Mouse (Mus musculus): Measurements from ENCODE around the gene Gm49320. TPM values are rescaled to one million over a fixed set of nuclear protein-coding genes. Genes with fewer than 3 reads are reported as not detected.

The Gm49320 gene
- total and polyA plus RNA-seq, 3 experiments: 2.0 TPM; not detected in 2

GRCm38 (mm10) chr8:4267627-4268026 is 29.0 kb downstream of the Gm49320 start:
- DNase-seq (ENCODE audit: low read depth, low spot score): peak; percentile 46
- no peak overlapping the region for H3K9ac ChIP-seq (ENCODE audit: control insufficient read depth, low read depth, low read length, poor library complexity, severe bottlenecking)
- no peaks in the 10 kb centered on the region for H3K27me3 ChIP-seq (ENCODE audit: control insufficient read depth in 1 of 2, insufficient read depth in 2 of 2, low read length in 2 of 2)
- no peaks in the 10 kb centered on the region for H3K4me1 ChIP-seq (ENCODE audit: control insufficient read depth in 1 of 2, insufficient read depth in 2 of 2, low read length in 2 of 2)
- peak; percentile 27 to 73 (median 55); a peak in 5 of 6 replicates for TF ChIP-seq CTCF (IDR thresholded peaks at IDR 0.05 in 2 of 3, conservative IDR thresholded peaks at IDR 0.05 in 1 of 3; ENCODE audit: control insufficient read depth in 1 of 3, insufficient read depth in 1 of 3, low read depth in 2 of 3, low read length in 3 of 3, poor library complexity in 1 of 3, severe bottlenecking in 1 of 3)
- TF ChIP-seq ZC3H11A (IDR thresholded peaks at IDR 0.05; ENCODE audit: low read depth, low read length): peak; percentile 50; the same call in 1 of the 2 replicates
- TF ChIP-seq NRF1 (IDR thresholded peaks at IDR 0.05; ENCODE audit: insufficient read depth, low read depth, low read length, poor library complexity, severe bottlenecking): no peak
- peak; percentile 34 for TF ChIP-seq RAD21 (IDR thresholded peaks at IDR 0.05; ENCODE audit: low read depth, low read length)
- TF ChIP-seq CHD1 (IDR thresholded peaks at IDR 0.05; ENCODE audit: low read depth, low read length): no peak
- TF ChIP-seq SMC3 (IDR thresholded peaks at IDR 0.05; ENCODE audit: low read depth, low read length): peak; percentile 59
- no peak overlapping the region for H3K27ac ChIP-seq (ENCODE audit: control insufficient read depth, low read depth, low read length)
- no peaks in the 10 kb centered on the region for H3K9me3 ChIP-seq (replicated peaks; ENCODE audit: insufficient read depth, low read length)
- no peak overlapping the region for H3K4me3 ChIP-seq (ENCODE audit: control insufficient read depth in 1 of 2, insufficient read depth in 1 of 2, low read depth in 2 of 2, low read length in 2 of 2)
- no peaks in the 10 kb centered on the region for H3K79me2 ChIP-seq (ENCODE audit: control insufficient read depth, insufficient read depth, low read length, poor library complexity)
- peaks cover 0 to 22% of the 10 kb centered on the region in 2 experiments; a peak in 2 of 4 replicates for H3K36me3 ChIP-seq (ENCODE audit: control insufficient read depth in 1 of 2, insufficient read depth in 2 of 2, low read length in 2 of 2)

GRCm38 (mm10) chr8:4269609-4270008 is 30.9 kb downstream of the Gm49320 start:
- H3K4me1 ChIP-seq (ENCODE audit: control insufficient read depth in 1 of 2, insufficient read depth in 2 of 2, low read length in 2 of 2): peaks cover 0 to 4% of the 10 kb centered on the region in 2 experiments; a peak in 1 of 4 replicates
- H3K27me3 ChIP-seq (ENCODE audit: control insufficient read depth in 1 of 2, insufficient read depth in 2 of 2, low read length in 2 of 2): no peaks in the 10 kb centered on the region
- H3K79me2 ChIP-seq (ENCODE audit: control insufficient read depth, insufficient read depth, low read length, poor library complexity): peaks cover 3% of the 10 kb centered on the region
- no peak for DNase-seq (ENCODE audit: low read depth, low spot score)
- TF ChIP-seq USF2 (IDR thresholded peaks at IDR 0.05; ENCODE audit: borderline replicate concordance in 1 of 2, insufficient read depth in 1 of 2, low read depth in 1 of 2, low read length in 2 of 2) (no peak), MXI1 (IDR thresholded peaks at IDR 0.05; ENCODE audit: low read depth, low read length) (no peak), ZC3H11A (IDR thresholded peaks at IDR 0.05; ENCODE audit: low read depth, low read length) (no peak), MAZ (IDR thresholded peaks at IDR 0.05; ENCODE audit: low read depth, low read length) (no peak), NELFE (IDR thresholded peaks at IDR 0.05; ENCODE audit: low read depth, low read length) (no peak), UBTF (IDR thresholded peaks at IDR 0.05; ENCODE audit: borderline replicate concordance, insufficient read depth, low read depth, low read length) (no peak), POLR2AphosphoS5 (IDR thresholded peaks at IDR 0.05; ENCODE audit: borderline replicate concordance, low read depth, low read length) (no peak), TBP (IDR thresholded peaks at IDR 0.05; ENCODE audit: low read depth, low read length) (no peak), USF1 (IDR thresholded peaks at IDR 0.05; ENCODE audit: low read depth, low read length) (no peak)
- H3K36me3 ChIP-seq (ENCODE audit: control insufficient read depth in 1 of 2, insufficient read depth in 2 of 2, low read length in 2 of 2): peaks cover 6 to 24% of the 10 kb centered on the region in 2 experiments
- H3K9ac ChIP-seq (ENCODE audit: control insufficient read depth, low read depth, low read length, poor library complexity, severe bottlenecking): no peak overlapping the region
- H3K9me3 ChIP-seq (replicated peaks; ENCODE audit: insufficient read depth, low read length): no peaks in the 10 kb centered on the region
- H3K4me3 ChIP-seq (ENCODE audit: control insufficient read depth in 1 of 2, insufficient read depth in 1 of 2, low read depth in 2 of 2, low read length in 2 of 2): no peak overlapping the region
- H3K27ac ChIP-seq (ENCODE audit: control insufficient read depth, low read depth, low read length): no peak overlapping the region
